In the genomic region with DNA sequence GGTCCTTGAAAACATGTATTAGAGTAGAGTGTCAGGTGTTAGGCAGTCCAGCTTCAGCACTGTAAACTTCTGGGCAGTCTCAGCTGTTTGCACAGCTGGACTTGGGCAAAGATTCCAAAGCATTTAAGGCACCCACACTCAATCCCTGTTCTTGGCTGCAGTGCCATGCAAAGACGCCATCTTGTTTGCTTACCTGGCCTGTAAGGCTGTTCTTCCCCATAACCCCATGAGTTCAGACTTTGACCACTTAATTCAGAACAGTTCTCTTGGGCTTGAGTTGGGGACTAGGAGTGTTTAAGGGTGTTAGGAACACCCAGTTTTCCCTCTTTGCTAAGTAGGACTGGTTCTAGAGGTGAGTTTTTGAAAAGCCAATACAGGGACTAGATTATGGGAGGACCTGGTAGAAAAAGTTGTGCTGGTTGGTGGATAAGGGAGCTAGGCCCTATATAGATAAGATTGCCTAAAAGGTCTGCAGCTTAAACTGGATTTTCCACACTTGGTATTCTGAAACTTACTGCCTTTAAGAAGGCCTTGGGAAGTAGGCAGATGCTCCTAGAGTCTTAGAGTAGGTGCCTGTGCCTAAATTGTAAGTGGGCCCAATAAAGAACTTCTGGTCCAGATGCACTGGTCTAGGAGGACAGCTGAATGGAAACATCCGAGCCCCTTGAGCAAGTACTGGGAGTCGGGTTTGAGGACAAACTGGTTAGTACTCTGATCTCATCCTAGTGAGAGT, we compare ENCODE assay signal across 8 mouse cellular contexts. TPM values are rescaled to one million over a fixed set of nuclear protein-coding genes. Genes with fewer than 3 reads are reported as not detected.
DNase-seq lines count a peak whose midpoint lies in the region; ATAC-seq and TF ChIP-seq lines count a peak whose summit lies in the region.

No protein-coding gene starts in this region.

- no peak for ATAC-seq in intestine, embryonic 15.5 days

- peaks cover 28% of the 10 kb centered on the region for H3K36me3 ChIP-seq in intestine, embryonic 15.5 days

- peak overlapping the region; percentile 23 for H3K9ac ChIP-seq in intestine, embryonic 15.5 days

- H3K27me3 ChIP-seq in intestine, embryonic 15.5 days (replicated peaks) = no peaks in the 10 kb centered on the region

- H3K9me3 ChIP-seq in intestine, embryonic 15.5 days = no peaks in the 10 kb centered on the region

- 24% methylated on average over 3 of the region's 3 CpGs for WGBS in intestine, embryonic 15.5 days

- no peak for DNase-seq in layer of hippocampus, adult 2 months (ENCODE audit: low spot score in 2 of 2)
- DNase-seq in layer of hippocampus, adult 9-11 months = no peak
- DNase-seq in c-Kit-positive CD71-positive TER-119-positive erythroid progenitor cells, embryonic 14.5 days (ENCODE audit: low spot score) = peak; percentile 34
- peak; percentile 29 for DNase-seq in naive thymus-derived CD4-positive, alpha-beta T cell, adult 2 months (ENCODE audit: low read depth)
- DNase-seq in cerebellum, adult 18-20 months = no peak
- DNase-seq in spleen, postnatal 4 days (ENCODE audit: low spot score in 2 of 2) = no peak
- no peak for DNase-seq in T-cell, adult 2 months (ENCODE audit: low spot score)

- H3K27ac ChIP-seq in layer of hippocampus, adult 2 months = no peak overlapping the region
- H3K27ac ChIP-seq in intestine, embryonic 15.5 days = peak overlapping the region; percentile 92; the same call in 1 of the 2 replicates

- TF ChIP-seq CTCF in layer of hippocampus, adult 2 months (conservative IDR thresholded peaks at IDR 0.05) = no peak

- H3K4me1 ChIP-seq in intestine, embryonic 15.5 days (replicated peaks) = peaks cover 18% of the 10 kb centered on the region

- H3K4me3 ChIP-seq in layer of hippocampus, adult 2 months = peak overlapping the region; percentile 82; the same call in 1 of the 2 replicates
- H3K4me3 ChIP-seq in intestine, embryonic 15.5 days (replicated peaks) = peak overlapping the region; percentile 68

- H3K4me2 ChIP-seq in intestine, embryonic 15.5 days (replicated peaks) = peak overlapping the region; percentile 68

RNA-seq across cellular contexts. Expression of a gene that starts 30.8 kb away (rescaled TPM):
- total RNA-seq in layer of hippocampus, adult 2 months (2021) = 10 to 100 TPM; 12.8 to 14.0 TPM
- polyA plus RNA-seq in intestine, embryonic 15.5 days (2015; fragmentation: Nextera tagmentation; extraction: Ambion mirVana) = 10.0 and 10.7 TPM in 2 replicates

RNA-seq across cellular contexts. Expression of a gene that starts 43.3 kb away (rescaled TPM):
- 1 to 10 TPM; 7.3 to 7.6 TPM for total RNA-seq in layer of hippocampus, adult 2 months (2021)
- polyA plus RNA-seq in intestine, embryonic 15.5 days (2015; fragmentation: Nextera tagmentation; extraction: Ambion mirVana) = 17.3 and 20.9 TPM in 2 replicates

RNA-seq across cellular contexts. Expression of a gene that starts 43.4 kb away (rescaled TPM):
- total RNA-seq in layer of hippocampus, adult 2 months (2021) = 10 to 100 TPM; 15.8 to 16.5 TPM
- polyA plus RNA-seq in intestine, embryonic 15.5 days (2015; fragmentation: Nextera tagmentation; extraction: Ambion mirVana) = 71.8 and 72.4 TPM in 2 replicates

RNA-seq across cellular contexts. Expression of a gene that starts 54.1 kb away (rescaled TPM):
- total RNA-seq in layer of hippocampus, adult 2 months (2021) = 1,000 to 10,000 TPM; 1,708 to 1,866 TPM
- polyA plus RNA-seq in intestine, embryonic 15.5 days (2015; fragmentation: Nextera tagmentation; extraction: Ambion mirVana) = 2,561 and 2,687 TPM in 2 replicates

Comparison
In these comparisons a context has a peak if more than half of its experiments do, and no peak if none do; other contexts are left out.
1. DNase-seq: peak in c-Kit-positive CD71-positive TER-119-positive erythroid progenitor cells, embryonic 14.5 days (single experiment) and naive thymus-derived CD4-positive, alpha-beta T cell, adult 2 months (single experiment); none in layer of hippocampus, adult 2 months (0 of 2), layer of hippocampus, adult 9-11 months (single experiment), cerebellum, adult 18-20 months (0 of 2), spleen, postnatal 4 days (0 of 2) and T-cell, adult 2 months (single experiment).